Mouse (Mus musculus): ENCODE results near the gene Spag6.

The Spag6 gene

DNA sequence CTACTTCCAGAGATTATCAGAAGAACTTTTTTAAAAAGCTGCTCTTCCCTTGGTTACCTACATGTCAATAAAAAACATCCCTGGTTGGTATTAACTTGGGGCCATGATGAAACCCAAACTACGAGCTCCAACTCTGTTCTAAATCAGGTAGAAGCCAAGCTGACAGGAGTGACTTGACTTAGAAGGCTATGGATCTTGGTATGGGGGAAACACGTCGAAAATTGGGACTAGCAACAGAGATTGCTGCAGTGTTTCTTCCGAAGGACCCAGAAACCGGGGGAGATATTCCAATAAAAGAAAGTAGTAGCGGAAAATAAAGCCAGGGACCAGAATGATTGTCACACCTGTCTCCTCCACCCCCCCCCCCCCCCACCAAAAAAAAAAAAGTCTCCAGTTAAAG is 5.5 kb upstream of the Spag6 start:
- peak; percentile 11 for DNase-seq (ENCODE audit: low read depth, low spot score)

GRCm38 (mm10) chr2:18688708-18689063 is 5.1 kb upstream of the Spag6 start:
- DNase-seq (ENCODE audit: low read depth, low spot score): peak; percentile 79

GRCm38 (mm10) chr2:18689064-18689921 is 4.5 kb upstream of the Spag6 start:
- peak; percentile 72 for DNase-seq (ENCODE audit: low read depth, low spot score)

- peak; percentile 83 for DNase-seq (ENCODE audit: low read depth, low spot score)
Measured at GRCm38 (mm10) chr2:18690055-18690691, 3.7 kb upstream of the Spag6 start.

GRCm38 (mm10) chr2:18690756-18691155 is 3.1 kb upstream of the Spag6 start:
- no peak for DNase-seq (ENCODE audit: low read depth, low spot score)

- DNase-seq (ENCODE audit: low read depth, low spot score): no peak
Measured at GRCm38 (mm10) chr2:18692031-18692430, 1.8 kb upstream of the Spag6 start.

DNA sequence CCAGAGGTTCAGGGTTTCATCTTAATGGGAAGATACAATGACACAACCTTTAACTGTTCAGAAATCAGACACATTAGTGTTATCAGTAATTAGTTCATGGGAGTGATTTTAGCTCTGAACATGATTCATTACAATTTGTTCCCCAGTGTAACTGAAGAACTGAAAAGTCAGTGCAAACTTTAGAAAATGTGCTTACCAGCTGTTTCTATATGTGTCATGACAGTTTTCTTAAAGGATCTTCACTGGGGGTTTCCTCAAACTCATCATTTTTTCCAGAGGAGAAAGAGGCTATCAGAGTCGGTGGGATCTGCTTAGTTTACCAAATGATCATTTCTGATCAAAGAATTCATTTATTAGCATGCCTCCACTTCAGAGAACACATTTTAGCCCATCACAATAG is 1.3 kb upstream of the Spag6 start:
- DNase-seq (ENCODE audit: low read depth, low spot score): no peak

- DNase-seq (ENCODE audit: low read depth, low spot score): no peak
Measured at GRCm38 (mm10) chr2:18693491-18693870, 351 bp upstream of the Spag6 start.

- DNase-seq (ENCODE audit: low read depth, low spot score): peak; percentile 54
Measured at GRCm38 (mm10) chr2:18694611-18694950, 749 bp downstream of the Spag6 start.

DNA sequence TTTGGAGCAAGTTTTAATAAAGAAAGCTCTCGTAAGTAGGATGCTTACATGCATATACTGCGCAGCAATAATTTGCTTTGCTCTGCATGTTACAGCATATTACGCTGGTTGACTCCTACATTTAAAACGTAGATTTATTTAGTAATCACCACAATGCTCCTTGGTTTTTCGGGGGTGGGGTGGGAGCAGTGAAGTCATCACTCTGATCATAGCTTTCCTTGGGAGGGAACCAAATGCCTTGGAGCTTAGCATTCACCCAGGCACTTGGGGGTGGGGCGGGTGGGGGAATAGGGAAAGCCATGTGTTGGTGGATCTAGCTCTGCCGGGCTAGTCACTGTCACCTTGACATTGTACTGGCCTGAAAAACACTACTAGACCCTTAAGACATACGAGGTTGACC is 1.3 kb downstream of the Spag6 start:
- peak; percentile 16 for DNase-seq (ENCODE audit: low read depth, low spot score)

DNA sequence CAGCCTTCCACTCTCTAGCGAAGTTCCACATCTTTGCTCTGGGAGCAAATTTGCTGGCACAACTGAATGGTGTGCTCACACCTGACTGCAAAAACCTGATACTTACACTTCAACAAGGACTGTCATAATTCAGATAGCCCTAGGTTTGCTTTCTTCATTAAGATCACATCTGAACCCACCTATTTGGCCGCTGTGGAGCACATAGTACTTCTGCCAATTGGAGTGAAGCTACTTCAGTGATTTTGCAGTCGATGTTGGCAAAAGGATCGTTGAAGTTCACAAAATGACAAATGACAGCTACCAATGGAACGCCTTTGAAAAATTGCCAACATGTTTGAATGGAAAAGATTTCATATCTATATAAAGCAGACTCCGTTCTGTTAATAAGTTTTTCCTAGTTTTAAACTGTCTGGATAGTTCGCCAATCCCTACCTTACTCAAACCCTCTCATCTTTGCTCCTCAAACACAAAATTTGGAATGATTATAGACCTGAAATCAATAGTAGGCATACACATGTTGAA is 1.9 kb downstream of the Spag6 start:
- DNase-seq (ENCODE audit: low read depth, low spot score): no peak

DNA sequence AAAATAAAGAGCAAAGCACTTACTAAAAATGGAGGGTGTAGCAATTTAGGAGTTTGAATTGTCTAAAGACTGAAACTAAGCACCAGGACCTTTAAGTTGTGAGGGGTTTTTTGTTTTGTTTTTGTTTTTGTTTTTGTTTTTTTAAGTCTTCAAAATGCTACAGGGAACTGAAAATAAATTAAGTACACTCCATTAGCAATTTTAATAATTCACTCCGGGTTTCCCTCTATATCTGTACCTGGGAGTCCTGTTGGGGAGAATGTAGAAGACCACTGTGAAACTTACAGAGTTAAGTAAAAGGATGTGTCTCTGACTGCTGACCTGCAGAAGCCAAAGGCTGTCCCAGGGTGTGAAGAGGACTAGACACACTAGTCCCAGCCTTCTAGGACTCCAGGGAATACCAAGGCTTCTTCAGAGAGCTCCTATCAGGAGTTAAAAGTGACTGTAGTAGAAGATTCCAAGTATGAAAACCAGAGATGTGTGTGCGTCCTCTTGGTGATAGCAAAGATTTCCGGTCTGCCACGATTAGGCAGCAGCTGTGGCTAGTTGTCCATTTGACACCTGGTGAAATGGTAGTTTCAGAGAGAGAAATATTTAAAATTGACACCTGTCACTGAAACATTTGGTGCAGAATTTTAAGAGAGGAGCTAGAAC is 3.9 kb downstream of the Spag6 start:
- DNase-seq (ENCODE audit: low read depth, low spot score): peak; percentile 6

DNA sequence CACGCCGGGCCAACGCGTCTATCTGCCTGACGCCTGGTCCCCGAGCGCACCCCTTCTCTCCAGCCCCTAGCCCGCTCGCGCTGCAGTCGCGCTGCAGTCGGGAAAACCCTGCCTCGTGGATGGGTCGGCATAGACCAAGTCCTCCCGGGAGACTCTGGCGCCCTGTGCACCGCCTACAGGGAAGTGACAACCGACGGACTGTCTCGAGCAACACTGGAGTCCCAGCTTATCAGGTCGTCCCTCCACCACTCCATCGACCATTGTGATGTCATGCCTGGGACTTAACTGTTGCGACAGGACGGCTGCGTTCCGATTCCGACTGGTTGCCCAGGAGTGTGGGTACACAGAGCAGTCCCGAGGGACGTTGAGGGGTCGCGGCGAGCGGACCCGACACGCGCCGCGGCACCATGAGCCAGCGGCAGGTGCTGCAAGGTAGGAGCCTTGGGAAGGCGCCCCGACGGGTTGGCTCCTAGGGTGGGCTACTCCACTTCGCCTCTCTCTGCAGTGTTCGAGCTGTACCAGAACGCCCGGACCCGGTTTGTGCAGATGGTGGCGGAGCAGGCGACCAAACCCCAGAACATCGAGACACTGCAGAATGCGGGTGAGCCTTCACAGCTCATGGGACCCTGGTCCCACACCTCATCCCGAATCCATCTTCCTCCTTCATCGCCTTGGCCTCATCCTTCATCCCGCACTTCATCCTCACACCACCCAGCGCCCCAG is 5.0 kb downstream of the Spag6 start:
- peak; percentile 71 for DNase-seq (ENCODE audit: low read depth, low spot score)

- DNase-seq (ENCODE audit: low read depth, low spot score): no peak
Measured at GRCm38 (mm10) chr2:18699401-18699990, 5.7 kb downstream of the Spag6 start.

- no peak for DNase-seq (ENCODE audit: low read depth, low spot score)
Measured at GRCm38 (mm10) chr2:18710356-18710755, 16.5 kb downstream of the Spag6 start.

- no peak for DNase-seq (ENCODE audit: low read depth, low spot score)
Measured at GRCm38 (mm10) chr2:18713071-18713470, 19.2 kb downstream of the Spag6 start.

GRCm38 (mm10) chr2:18714337-18714736 is 20.5 kb downstream of the Spag6 start:
- no peak for DNase-seq (ENCODE audit: low read depth, low spot score)

- DNase-seq (ENCODE audit: low read depth, low spot score): no peak
Measured at GRCm38 (mm10) chr2:18718521-18718920, 24.7 kb downstream of the Spag6 start.

DNA sequence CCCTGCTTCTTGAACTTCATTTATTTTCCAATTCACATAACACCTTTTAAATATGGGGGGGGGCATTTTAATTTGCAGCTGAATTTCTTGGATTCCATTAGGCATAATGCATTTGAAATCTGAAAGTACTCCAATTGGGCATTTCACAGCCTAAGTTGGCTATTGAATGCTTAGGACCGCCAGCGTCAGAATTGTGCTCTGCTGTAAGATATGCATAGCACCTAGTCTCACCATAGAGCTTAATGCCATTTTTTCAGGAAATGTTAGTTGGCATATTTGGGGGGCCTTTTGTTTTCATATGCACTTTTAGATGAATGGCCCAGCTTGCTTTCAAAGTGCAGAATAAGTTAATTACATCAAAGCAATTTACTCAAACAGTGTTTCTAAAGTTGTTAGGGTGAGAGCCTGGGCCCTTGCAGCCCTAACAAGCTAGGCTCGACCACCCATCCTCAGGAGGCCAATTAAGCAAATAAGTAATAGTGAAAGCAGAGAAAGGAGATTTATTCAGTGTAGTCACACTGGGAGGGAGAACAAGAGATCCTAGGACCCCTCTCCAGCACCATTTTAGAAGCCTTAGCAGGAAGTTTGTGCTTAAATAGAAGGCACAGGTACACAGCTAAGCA is 28.5 kb downstream of the Spag6 start:
- no peak for DNase-seq (ENCODE audit: low read depth, low spot score)

DNA sequence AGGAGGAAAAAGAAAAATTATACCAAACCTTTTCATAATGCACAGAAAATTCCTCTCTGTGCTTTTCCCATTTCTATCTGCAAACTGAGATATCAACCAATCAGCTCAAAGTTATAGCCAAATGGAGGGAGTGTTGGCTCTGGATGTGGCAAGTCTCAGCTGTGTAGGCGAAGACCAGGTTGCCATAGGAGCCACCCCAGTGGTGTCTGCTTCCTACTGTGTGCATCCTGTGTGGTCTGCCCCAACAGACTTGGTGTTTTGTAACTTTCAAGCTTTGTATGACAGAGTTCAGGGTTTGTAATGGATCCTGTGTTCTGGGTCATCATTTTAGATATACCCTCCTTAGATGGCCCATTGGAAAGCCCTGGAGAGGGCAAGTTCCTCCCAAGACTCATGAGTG is 30.6 kb downstream of the Spag6 start:
- DNase-seq (ENCODE audit: low read depth, low spot score): no peak

GRCm38 (mm10) chr2:18725880-18726279 is 32.0 kb downstream of the Spag6 start:
- no peak for DNase-seq (ENCODE audit: low read depth, low spot score)
